Mouse (Mus musculus): Measurements from ENCODE around the gene Nt5dc1. TPM values are rescaled to one million over a fixed set of nuclear protein-coding genes. Genes with fewer than 3 reads are reported as not detected.
A peak's percentile ranks its signal among the peaks of the same experiment; 100 is the strongest.

Nt5dc1 gene
- polyA plus RNA-seq, 1 experiment from 2014 or later: 12.2 TPM

- Histone ChIP-seq H3K36me3 (no peaks in the 10 kb centered on the region), H3K4me1 (no peaks in the 10 kb centered on the region), H3K9ac (no peak overlapping the region), H3K4me3 (replicated peaks) (no peak overlapping the region), H3K4me2 (no peak overlapping the region), H3K27me3 (no peaks in the 10 kb centered on the region), H3K9me3 (replicated peaks) (no peaks in the 10 kb centered on the region), H3K27ac (no peak overlapping the region)
- no peak for ATAC-seq (replicated peaks; ENCODE audit: low FRiP score)
Observed at GRCm38 (mm10) chr10:34363756-34364155, 54.6 kb downstream of the Nt5dc1 start.

- Histone ChIP-seq H3K4me2 (no peak overlapping the region), H3K4me3 (replicated peaks) (no peak overlapping the region), H3K27ac (no peak overlapping the region), H3K9me3 (replicated peaks) (no peaks in the 10 kb centered on the region), H3K9ac (no peak overlapping the region), H3K36me3 (no peaks in the 10 kb centered on the region), H3K27me3 (no peaks in the 10 kb centered on the region), H3K4me1 (no peaks in the 10 kb centered on the region)
- WGBS: 83% methylated on average over 3 of the region's 3 CpGs
- no peak for ATAC-seq (replicated peaks; ENCODE audit: low FRiP score)
Observed at GRCm38 (mm10) chr10:34358263-34358662, 60.1 kb downstream of the Nt5dc1 start.

- no peaks in the 10 kb centered on the region for H3K27me3 ChIP-seq
- 64% methylated on average over 4 of the region's 4 CpGs for WGBS
- H3K4me1 ChIP-seq: peaks cover 4% of the 10 kb centered on the region; the same call in 1 of the 2 replicates
- H3K9me3 ChIP-seq (replicated peaks): no peaks in the 10 kb centered on the region
- no peak overlapping the region for H3K4me2 ChIP-seq
- H3K36me3 ChIP-seq: no peaks in the 10 kb centered on the region
- H3K9ac ChIP-seq: no peak overlapping the region
- peak; percentile 46; the same call in 1 of the 2 replicates for ATAC-seq (replicated peaks; ENCODE audit: low FRiP score)
- H3K27ac ChIP-seq: peak overlapping the region; percentile 54; the same call in 1 of the 2 replicates
- no peak overlapping the region for H3K4me3 ChIP-seq (replicated peaks)
Observed at GRCm38 (mm10) chr10:34352166-34352565, 66.2 kb downstream of the Nt5dc1 start.

- Histone ChIP-seq H3K9ac (no peak overlapping the region), H3K27me3 (no peaks in the 10 kb centered on the region), H3K4me2 (no peak overlapping the region), H3K4me3 (replicated peaks) (no peak overlapping the region), H3K4me1 (no peaks in the 10 kb centered on the region), H3K36me3 (no peaks in the 10 kb centered on the region), H3K27ac (no peak overlapping the region), H3K9me3 (replicated peaks) (no peaks in the 10 kb centered on the region)
- WGBS: 68% methylated on average over 1 of the region's 1 CpGs
- no peak for ATAC-seq (replicated peaks; ENCODE audit: low FRiP score)
Observed at GRCm38 (mm10) chr10:34341886-34342285, 76.5 kb downstream of the Nt5dc1 start.

GRCm38 (mm10) chr10:34341014-34341413 lies 77.3 kb downstream of the Nt5dc1 start:
- no peaks in the 10 kb centered on the region for H3K36me3 ChIP-seq
- H3K4me1 ChIP-seq: no peaks in the 10 kb centered on the region
- no peak overlapping the region for H3K9ac ChIP-seq
- no peak overlapping the region for H3K4me3 ChIP-seq (replicated peaks)
- H3K9me3 ChIP-seq (replicated peaks): no peaks in the 10 kb centered on the region
- ATAC-seq (replicated peaks; ENCODE audit: low FRiP score): no peak
- WGBS: 63% methylated on average over 6 of the region's 6 CpGs
- no peak overlapping the region for H3K4me2 ChIP-seq
- no peaks in the 10 kb centered on the region for H3K27me3 ChIP-seq
- H3K27ac ChIP-seq: no peak overlapping the region

- 8% methylated on average over 2 of the region's 2 CpGs for WGBS
- Histone ChIP-seq H3K27me3 (no peaks in the 10 kb centered on the region), H3K4me1 (no peaks in the 10 kb centered on the region)
Observed at GRCm38 (mm10) chr10:34328310-34328709, 90.0 kb downstream of the Nt5dc1 start.

GRCm38 (mm10) chr10:34327144-34327543 lies 91.2 kb downstream of the Nt5dc1 start:
- WGBS: 64% methylated on average over 5 of the region's 5 CpGs

More at GRCm38 (mm10) chr10:34328310-34328709, 90.0 kb downstream of the Nt5dc1 start:
- no peak overlapping the region for H3K4me3 ChIP-seq (replicated peaks)
- no peaks in the 10 kb centered on the region for H3K36me3 ChIP-seq
- no peak overlapping the region for H3K4me2 ChIP-seq
- H3K27ac ChIP-seq: no peak overlapping the region
- no peak overlapping the region for H3K9ac ChIP-seq
- ATAC-seq (replicated peaks; ENCODE audit: low FRiP score): no peak
- H3K9me3 ChIP-seq (replicated peaks): no peaks in the 10 kb centered on the region

GRCm38 (mm10) chr10:34326701-34327100 lies 91.7 kb downstream of the Nt5dc1 start:
- no peaks in the 10 kb centered on the region for H3K27me3 ChIP-seq
- H3K9me3 ChIP-seq (replicated peaks): no peaks in the 10 kb centered on the region
- no peak overlapping the region for H3K9ac ChIP-seq
- no peak overlapping the region for H3K27ac ChIP-seq
- peaks cover 5% of the 10 kb centered on the region; the same call in 1 of the 2 replicates for H3K36me3 ChIP-seq
- no peak overlapping the region for H3K4me2 ChIP-seq
- H3K4me1 ChIP-seq: no peaks in the 10 kb centered on the region
- no peak overlapping the region for H3K4me3 ChIP-seq (replicated peaks)
- 20% methylated on average over 4 of the region's 4 CpGs for WGBS
- no peak for ATAC-seq (replicated peaks; ENCODE audit: low FRiP score)

More at GRCm38 (mm10) chr10:34327144-34327543, 91.2 kb downstream of the Nt5dc1 start:
- Histone ChIP-seq H3K27ac (no peak overlapping the region), H3K9ac (no peak overlapping the region), H3K4me3 (replicated peaks) (no peak overlapping the region), H3K27me3 (no peaks in the 10 kb centered on the region), H3K36me3 (peaks cover under 1% of the 10 kb centered on the region; the same call in 1 of the 2 replicates), H3K9me3 (replicated peaks) (no peaks in the 10 kb centered on the region), H3K4me2 (no peak overlapping the region), H3K4me1 (no peaks in the 10 kb centered on the region)
- ATAC-seq (replicated peaks; ENCODE audit: low FRiP score): no peak

GRCm38 (mm10) chr10:34320809-34321208 lies 97.5 kb downstream of the Nt5dc1 start:
- Histone ChIP-seq H3K27ac (no peak overlapping the region), H3K27me3 (no peaks in the 10 kb centered on the region), H3K36me3 (peaks cover 5% of the 10 kb centered on the region; the same call in 1 of the 2 replicates), H3K4me1 (peaks cover 5% of the 10 kb centered on the region; the same call in 1 of the 2 replicates), H3K9ac (no peak overlapping the region), H3K4me2 (no peak overlapping the region), H3K9me3 (replicated peaks) (no peaks in the 10 kb centered on the region), H3K4me3 (replicated peaks) (no peak overlapping the region)
- WGBS: 80% methylated on average over 2 of the region's 2 CpGs
- no peak for ATAC-seq (replicated peaks; ENCODE audit: low FRiP score)

- Histone ChIP-seq H3K4me3 (replicated peaks) (no peak overlapping the region), H3K4me2 (no peak overlapping the region), H3K4me1 (peaks cover 5% of the 10 kb centered on the region; the same call in 1 of the 2 replicates), H3K36me3 (peaks cover 12% of the 10 kb centered on the region; the same call in 1 of the 2 replicates), H3K27ac (no peak overlapping the region), H3K27me3 (no peaks in the 10 kb centered on the region), H3K9me3 (replicated peaks) (no peaks in the 10 kb centered on the region), H3K9ac (no peak overlapping the region)
- WGBS: 31% methylated on average over 2 of the region's 2 CpGs
- ATAC-seq (replicated peaks; ENCODE audit: low FRiP score): peak; percentile 6; the same call in 1 of the 2 replicates
Observed at GRCm38 (mm10) chr10:34317217-34317606, 101.1 kb downstream of the Nt5dc1 start.

GRCm38 (mm10) chr10:34316571-34317216 lies 101.7 kb downstream of the Nt5dc1 start:
- Histone ChIP-seq H3K27me3 (no peaks in the 10 kb centered on the region), H3K4me1 (peaks cover 5% of the 10 kb centered on the region; the same call in 1 of the 2 replicates), H3K9ac (no peak overlapping the region), H3K27ac (no peak overlapping the region), H3K4me2 (0 out of 2 replicates have a peak overlapping the region, but pooled peaks have one; percentile 23), H3K4me3 (replicated peaks) (no peak overlapping the region), H3K36me3 (0 out of 2 replicates have a peak, but pooled peaks cover 7% of the 10 kb centered on the region), H3K9me3 (replicated peaks) (no peaks in the 10 kb centered on the region)
- peak; percentile 75 for ATAC-seq (replicated peaks; ENCODE audit: low FRiP score)
- 4% methylated on average over 3 of the region's 3 CpGs for WGBS

GRCm38 (mm10) chr10:34312536-34312935 lies 105.8 kb downstream of the Nt5dc1 start:
- Histone ChIP-seq H3K27ac (no peak overlapping the region), H3K9ac (no peak overlapping the region), H3K4me2 (no peak overlapping the region), H3K36me3 (0 out of 2 replicates have a peak, but pooled peaks cover 7% of the 10 kb centered on the region), H3K9me3 (replicated peaks) (no peaks in the 10 kb centered on the region), H3K4me1 (peaks cover 5% of the 10 kb centered on the region; the same call in 1 of the 2 replicates), H3K4me3 (replicated peaks) (no peak overlapping the region), H3K27me3 (no peaks in the 10 kb centered on the region)
- no peak for ATAC-seq (replicated peaks; ENCODE audit: low FRiP score)
- 77% methylated on average over 3 of the region's 3 CpGs for WGBS
